Mouse (Mus musculus) olfactory bulb, adult 2 months (tissue): ENCODE data around the gene Glb1l2. TPM values are rescaled to one million over a fixed set of nuclear protein-coding genes. Genes with fewer than 3 reads are reported as not detected.

Source experiments
- H3K27ac ChIP-seq: fragments of 200-500 bp; 2 replicates; pipeline ENCODE4 v1.5.1; 2012; ENCODE audit warnings: low read depth, low read length; ENCODE audit not compliant: insufficient read depth
- H3K4me1 ChIP-seq: fragments of 200-500 bp; 2 replicates; pipeline ENCODE4 v1.6.1; 2012; ENCODE audit warnings: low read length; ENCODE audit not compliant: control insufficient read depth, insufficient read depth
- H3K4me3 ChIP-seq: fragments of 200-500 bp; 2 replicates; pipeline ENCODE4 v1.5.1; 2012; ENCODE audit warnings: mild to moderate bottlenecking, low read depth, low read length, moderate library complexity; ENCODE audit not compliant: insufficient read depth
- CTCF ChIP-seq: fragments of 200-500 bp; IDR thresholded peaks from 2 replicates; pipeline ENCODE4 v1.5.1; 2012; ENCODE audit warnings: low read depth, mild to moderate bottlenecking, low read length, moderate library complexity; ENCODE audit not compliant: insufficient read depth
- POLR2A ChIP-seq: fragments of 200-500 bp; IDR thresholded peaks from 2 replicates; pipeline ENCODE4 v1.6.1; 2012; ENCODE audit warnings: mild to moderate bottlenecking, low read depth, low read length, moderate library complexity; ENCODE audit not compliant: insufficient read depth
- WGBS: fragments of 180-500 bp; shearing (Covaris S2); methylation state at CpG from one replicate; pipeline ENCODE4 v1.1.7; 2018; 5-methylcytosine and 5-hydroxymethylcytosine counted together
- polyA plus RNA-seq: library from polyadenylated mRNA; stranded (reverse); fragments of >200 nt; gene quantifications from 2 replicates; pipeline ENCODE4 v1.2.4, GENCODE M21; 2012; ENCODE audit warnings: low replicate concordance; ENCODE audit not compliant: missing spikeins, insufficient read depth, insufficient read length

Gene Glb1l2
- polyA plus RNA-seq, 1 experiment = not detected

- no peak for TF ChIP-seq CTCF
- TF ChIP-seq POLR2A = no peak
- peak overlapping the region; percentile 66 for H3K27ac ChIP-seq
- 0% methylated on average over 37 of the region's 37 CpGs for WGBS
- peaks cover 9% of the 10 kb centered on the region for H3K4me1 ChIP-seq
- H3K4me3 ChIP-seq = peak overlapping the region; percentile 83
Measured at GRCm38 (mm10) chr9:26733986-26734385, 72.3 kb downstream of the Glb1l2 start.

- Histone ChIP-seq H3K4me3 (peak within 1 kb of the TSS; percentile 83), H3K27ac (peak within 1 kb of the TSS; percentile 66), H3K4me1 (peaks cover 9% of the 10 kb centered on the region)
- WGBS = 6% methylated on average over 64 of the region's 65 CpGs
- TF ChIP-seq POLR2A = no peak
- TF ChIP-seq CTCF = no peak
Measured at GRCm38 (mm10) chr9:26733206-26733891, 72.9 kb downstream of the Glb1l2 start, which contains the start of gene B3gat1. B3gat1 (plus strand) TSS chr9:26733728.

GRCm38 (mm10) chr9:26728556-26728955, 77.7 kb downstream of the Glb1l2 start:
- peaks cover 5% of the 10 kb centered on the region; the same call in 1 of the 2 replicates for H3K4me1 ChIP-seq
- TF ChIP-seq CTCF = no peak
- TF ChIP-seq POLR2A = no peak
- 69% methylated on average over 2 of the region's 2 CpGs for WGBS
- no peak overlapping the region for H3K27ac ChIP-seq
- no peak overlapping the region for H3K4me3 ChIP-seq

GRCm38 (mm10) chr9:26727445-26727844, 78.8 kb downstream of the Glb1l2 start:
- WGBS = 77% methylated on average over 2 of the region's 2 CpGs
- TF ChIP-seq CTCF (no peak), POLR2A (no peak)
- H3K4me1 ChIP-seq = no peaks in the 10 kb centered on the region
- no peak overlapping the region for H3K27ac ChIP-seq
- no peak overlapping the region for H3K4me3 ChIP-seq

- 80% methylated on average over 3 of the region's 3 CpGs for WGBS
- Histone ChIP-seq H3K4me3 (no peak overlapping the region), H3K4me1 (peaks cover 7% of the 10 kb centered on the region), H3K27ac (no peak overlapping the region)
- TF ChIP-seq POLR2A (no peak), CTCF (no peak)
Measured at GRCm38 (mm10) chr9:26725709-26726108, 80.6 kb downstream of the Glb1l2 start.

DNA sequence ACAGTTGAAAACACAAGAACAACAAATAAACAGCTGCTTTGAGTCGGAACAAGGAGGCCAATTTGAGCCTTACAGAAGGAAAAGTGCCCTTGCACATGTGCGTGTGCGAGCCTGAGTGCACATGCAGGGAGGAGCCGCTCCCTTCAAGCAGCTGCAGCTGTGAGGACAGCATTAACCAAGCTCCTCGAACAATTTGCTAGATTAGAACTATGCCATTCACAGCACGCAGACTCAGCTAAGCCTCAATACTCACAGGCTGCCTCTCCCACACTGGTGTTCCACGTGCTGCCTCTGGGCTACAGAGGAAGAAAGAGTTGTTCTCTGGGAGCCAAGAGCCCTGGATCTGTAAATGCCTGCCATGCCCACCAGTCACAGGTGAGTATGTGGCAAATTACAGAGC, 84.5 kb downstream of the Glb1l2 start:
- H3K27ac ChIP-seq = no peak overlapping the region
- H3K4me1 ChIP-seq = peaks cover 7% of the 10 kb centered on the region
- 25% methylated on average over 7 of the region's 7 CpGs for WGBS
- TF ChIP-seq POLR2A (no peak), CTCF (no peak)
- no peak overlapping the region for H3K4me3 ChIP-seq

DNA sequence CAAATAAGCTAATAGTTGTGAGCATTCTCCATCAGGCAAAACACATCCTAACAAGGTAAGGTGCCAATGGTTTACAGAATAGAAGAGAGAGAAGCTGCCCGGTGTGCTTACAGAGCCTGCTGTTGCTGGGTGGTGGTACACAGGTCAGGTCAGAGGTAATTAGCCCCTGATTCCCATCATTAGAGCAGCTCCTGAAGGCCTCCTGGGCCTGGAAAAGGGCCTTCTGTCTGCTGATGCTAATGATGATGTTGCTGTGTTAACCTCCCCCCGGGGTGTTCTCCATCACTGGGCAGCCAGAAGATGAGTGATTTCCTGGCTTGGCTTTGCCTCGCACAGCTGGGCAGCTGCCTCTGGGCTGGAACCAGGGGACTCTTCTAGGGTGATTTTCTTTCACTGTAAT, 87.9 kb downstream of the Glb1l2 start:
- peaks cover 7% of the 10 kb centered on the region for H3K4me1 ChIP-seq
- no peak overlapping the region for H3K27ac ChIP-seq
- WGBS = 58% methylated on average over 3 of the region's 3 CpGs
- TF ChIP-seq CTCF = no peak
- no peak for TF ChIP-seq POLR2A
- no peak overlapping the region for H3K4me3 ChIP-seq

Other genes with a start within 250 kb of the Glb1l2 start
- not detected in 2 replicates for gene B3gat1, start 72.7 kb downstream of the Glb1l2 start, polyA plus RNA-seq
- gene Glb1l3, start 54.4 kb upstream of the Glb1l2 start, polyA plus RNA-seq = not detected in 2 replicates
- gene Gm1110, start 116.6 kb upstream of the Glb1l2 start, polyA plus RNA-seq = not detected in 2 replicates
- not detected in 2 replicates for gene Acad8, start 193.1 kb upstream of the Glb1l2 start, polyA plus RNA-seq
- gene Thyn1, start 193.2 kb upstream of the Glb1l2 start, polyA plus RNA-seq = not detected in 2 replicates
- gene Vps26b, start 223.6 kb upstream of the Glb1l2 start, polyA plus RNA-seq = not detected in 2 replicates
- gene Ncapd3, start 223.7 kb upstream of the Glb1l2 start, polyA plus RNA-seq = 124 TPM in 1 of 2 replicates, not detected in the other